Mouse (Mus musculus) lung, adult 2 months (tissue): ENCODE results near the gene Foxa3.

Experiments
- CTCF ChIP-seq: fragments of 200-500 bp; IDR thresholded peaks from 2 replicates; pipeline ENCODE4 v1.5.1; 2011; ENCODE audit warnings: mild to moderate bottlenecking, low read length, control low read depth; ENCODE audit not compliant: insufficient read depth
- POLR2A ChIP-seq: fragments of 200-500 bp; IDR thresholded peaks from 2 replicates; pipeline ENCODE4 v1.6.1; 2011; ENCODE audit warnings: low read depth, mild to moderate bottlenecking, control low read depth, low read length, borderline replicate concordance; ENCODE audit errors: extremely low read depth

- TF ChIP-seq CTCF (no peak), POLR2A (no peak)
Observed at GRCm38 (mm10) chr7:19004631-19005079, 18.7 kb downstream of the Foxa3 start.
